Mouse (Mus musculus): ENCODE data around the gene Chmp1a. TPM values are rescaled to one million over a fixed set of nuclear protein-coding genes. Genes with fewer than 3 reads are reported as not detected.

The Chmp1a gene
- total RNA-seq, 2 experiments from 2014 or later: 35.4 to 37.6 TPM

DNA sequence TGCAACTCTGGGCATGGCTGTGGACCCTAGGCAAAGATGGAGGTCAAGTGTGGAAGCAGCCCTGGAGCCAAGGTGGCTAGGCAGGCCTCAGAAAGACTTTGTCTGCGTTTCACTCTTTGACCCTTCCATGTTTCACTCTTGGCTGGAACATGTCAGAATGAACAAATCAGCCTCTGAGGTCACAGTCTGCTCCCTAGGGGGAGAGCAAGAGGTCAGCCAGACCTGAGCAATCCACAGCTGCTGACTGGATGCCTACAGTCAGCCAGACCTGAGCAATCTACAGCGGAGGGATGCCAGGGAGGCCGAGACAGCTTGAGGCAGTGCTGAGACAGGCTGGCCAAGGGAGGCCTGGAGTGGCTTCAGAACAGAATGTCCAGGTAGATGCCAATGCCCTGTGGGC, 31.2 kb downstream of the Chmp1a start:
- no peak for ATAC-seq (replicated peaks; ENCODE audit: poor library complexity, severe bottlenecking)

GRCm38 (mm10) chr8:123157888-123158465, 54.6 kb downstream of the Chmp1a start, which contains the start of gene Sult5a1:
Gene Sult5a1, minus strand, starts transcription at chr8:123158315.
- ATAC-seq (replicated peaks; ENCODE audit: poor library complexity, severe bottlenecking): no peak

- ATAC-seq (replicated peaks; ENCODE audit: poor library complexity, severe bottlenecking): no peak
Measured at GRCm38 (mm10) chr8:123156070-123156773, 56.3 kb downstream of the Chmp1a start.

- ATAC-seq (replicated peaks; ENCODE audit: poor library complexity, severe bottlenecking): no peak
Measured at GRCm38 (mm10) chr8:123155177-123155576, 57.4 kb downstream of the Chmp1a start.

Other genes starting within 250 kb of the Chmp1a start
- 86.3 and 104 TPM in 2 replicates for gene Ankrd11, start 170.5 kb downstream of the Chmp1a start, total RNA-seq (2014; fragmentation: Nextera tagmentation)
- 63.3 and 63.9 TPM in 2 replicates for gene Ankrd11, start 170.5 kb downstream of the Chmp1a start, total RNA-seq (2017)
- 29.5 and 40.3 TPM in 2 replicates for gene Spg7, start 149.8 kb downstream of the Chmp1a start, total RNA-seq (2014; fragmentation: Nextera tagmentation)
- 47.3 and 65.5 TPM in 2 replicates for gene Spg7, start 149.8 kb downstream of the Chmp1a start, total RNA-seq (2017)
- gene Rpl13, start 110.4 kb downstream of the Chmp1a start, total RNA-seq (2014; fragmentation: Nextera tagmentation): 1,716 and 2,163 TPM in 2 replicates
- gene Rpl13, start 110.4 kb downstream of the Chmp1a start, total RNA-seq (2017): 2,167 and 2,701 TPM in 2 replicates
- not detected in 2 replicates for gene Cpne7, start 95.4 kb downstream of the Chmp1a start, total RNA-seq (2014; fragmentation: Nextera tagmentation)
- not detected in 2 replicates for gene Cpne7, start 95.4 kb downstream of the Chmp1a start, total RNA-seq (2017)
- gene Sult5a1, start 54.4 kb downstream of the Chmp1a start, total RNA-seq (2014; fragmentation: Nextera tagmentation): not detected in 2 replicates
- gene Sult5a1, start 54.4 kb downstream of the Chmp1a start, total RNA-seq (2017): not detected in 2 replicates
- not detected in 2 replicates for gene Dpep1, start 26.5 kb downstream of the Chmp1a start, total RNA-seq (2014; fragmentation: Nextera tagmentation)
- not detected in 2 replicates for gene Dpep1, start 26.5 kb downstream of the Chmp1a start, total RNA-seq (2017)
- 0.51 and 0.80 TPM in 2 replicates for gene Spata33, start 69 bp upstream of the Chmp1a start, total RNA-seq (2014; fragmentation: Nextera tagmentation)
- gene Spata33, start 69 bp upstream of the Chmp1a start, total RNA-seq (2017): 0.36 and 0.39 TPM in 2 replicates
- gene Cdk10, start 12.1 kb upstream of the Chmp1a start, total RNA-seq (2014; fragmentation: Nextera tagmentation): 26.7 and 54.5 TPM in 2 replicates
- gene Cdk10, start 12.1 kb upstream of the Chmp1a start, total RNA-seq (2017): 39.4 and 39.9 TPM in 2 replicates
- 1.5 and 3.9 TPM in 2 replicates for gene Spata2l, start 23.5 kb upstream of the Chmp1a start, total RNA-seq (2014; fragmentation: Nextera tagmentation)
- gene Spata2l, start 23.5 kb upstream of the Chmp1a start, total RNA-seq (2017): 1.0 and 4.3 TPM in 2 replicates
- gene Zfp276, start 41.4 kb upstream of the Chmp1a start, total RNA-seq (2014; fragmentation: Nextera tagmentation): 10.7 and 13.9 TPM in 2 replicates
- gene Zfp276, start 41.4 kb upstream of the Chmp1a start, total RNA-seq (2017): 7.8 and 9.9 TPM in 2 replicates
- 14.1 and 19.6 TPM in 2 replicates for gene Vps9d1, start 41.6 kb upstream of the Chmp1a start, total RNA-seq (2014; fragmentation: Nextera tagmentation)
- 11.9 and 20.8 TPM in 2 replicates for gene Vps9d1, start 41.6 kb upstream of the Chmp1a start, total RNA-seq (2017)
- gene Fanca, start 105.8 kb upstream of the Chmp1a start, total RNA-seq (2014; fragmentation: Nextera tagmentation): 52.0 and 70.0 TPM in 2 replicates
- gene Fanca, start 105.8 kb upstream of the Chmp1a start, total RNA-seq (2017): 30.2 and 39.5 TPM in 2 replicates
- not detected in 2 replicates for gene Spire2, start 120.0 kb upstream of the Chmp1a start, total RNA-seq (2014; fragmentation: Nextera tagmentation)
- gene Spire2, start 120.0 kb upstream of the Chmp1a start, total RNA-seq (2017): 0.13 TPM in 1 of 2 replicates, not detected in the other
- gene Tcf25, start 161.0 kb upstream of the Chmp1a start, total RNA-seq (2014; fragmentation: Nextera tagmentation): 110 and 113 TPM in 2 replicates
- 194 and 224 TPM in 2 replicates for gene Tcf25, start 161.0 kb upstream of the Chmp1a start, total RNA-seq (2017)
- gene Mc1r, start 194.3 kb upstream of the Chmp1a start, total RNA-seq (2014; fragmentation: Nextera tagmentation): 0.28 TPM in 1 of 2 replicates, not detected in the other
- 0.05 TPM in 1 of 2 replicates, not detected in the other for gene Mc1r, start 194.3 kb upstream of the Chmp1a start, total RNA-seq (2017)
- not detected in 2 replicates for gene Tubb3, start 198.7 kb upstream of the Chmp1a start, total RNA-seq (2014; fragmentation: Nextera tagmentation)
- not detected in 2 replicates for gene Tubb3, start 198.7 kb upstream of the Chmp1a start, total RNA-seq (2017)
- gene Def8, start 210.8 kb upstream of the Chmp1a start, total RNA-seq (2014; fragmentation: Nextera tagmentation): 55.6 and 58.3 TPM in 2 replicates
- gene Def8, start 210.8 kb upstream of the Chmp1a start, total RNA-seq (2017): 57.5 and 75.5 TPM in 2 replicates